Mouse (Mus musculus): ENCODE results near the gene Carnmt1. TPM values are rescaled to one million over a fixed set of nuclear protein-coding genes. Genes with fewer than 3 reads are reported as not detected.
"Not testable (repeated sequence)": the region's sequence is repeated elsewhere in the genome, so short reads cannot be mapped to it uniquely, and the experiment has no call there.

Gene Carnmt1
- polyA plus RNA-seq, 1 experiment: 8.0 TPM

DNA sequence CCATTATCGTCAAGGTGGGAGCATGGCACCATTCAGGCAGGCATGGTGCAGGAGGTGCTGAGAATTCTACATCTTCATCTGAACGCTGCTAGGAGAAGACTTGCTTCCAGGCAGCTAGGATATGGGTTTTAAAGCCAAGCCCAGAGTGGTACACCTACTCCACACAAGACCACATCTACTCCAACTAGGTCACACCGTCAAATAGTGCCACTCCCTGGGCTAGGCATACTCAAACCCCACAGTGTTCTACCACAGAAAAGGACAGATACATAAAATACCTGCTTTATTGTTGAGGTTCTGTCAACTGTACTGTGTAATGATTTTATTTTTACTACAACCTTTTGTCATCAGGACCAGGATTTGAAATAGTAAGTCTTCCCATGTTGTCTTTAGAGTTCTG is 24.6 kb downstream of the Carnmt1 start:
- no peak overlapping the region for H3K27ac ChIP-seq (ENCODE audit: insufficient read depth, low read length)

DNA sequence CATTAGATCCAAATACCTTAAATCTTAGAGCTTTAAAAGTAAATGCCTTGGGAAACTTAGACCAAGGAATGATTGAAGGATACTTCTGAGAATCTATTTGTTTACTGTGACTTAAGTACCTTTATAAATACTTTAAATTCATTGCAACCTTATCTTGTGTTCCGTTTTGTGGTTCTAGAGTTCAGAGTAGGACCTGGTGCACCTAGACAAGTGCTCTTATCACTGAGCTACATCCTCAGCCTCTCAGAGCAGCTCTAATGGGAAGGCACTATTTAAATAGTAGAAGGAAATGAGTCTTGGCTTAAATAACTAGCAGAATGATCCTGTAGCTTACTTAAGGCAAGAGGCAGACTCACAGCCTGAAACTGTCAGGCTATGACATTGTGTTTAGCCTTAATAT is 25.0 kb downstream of the Carnmt1 start:
- H3K27ac ChIP-seq (ENCODE audit: insufficient read depth, low read length): no peak overlapping the region
- no peak overlapping the region for H3K4me3 ChIP-seq (ENCODE audit: insufficient read depth, low read length)
- H3K4me1 ChIP-seq (ENCODE audit: control insufficient read depth, insufficient read depth, low read length): no peaks in the 10 kb centered on the region
- TF ChIP-seq POLR2A (IDR thresholded peaks at IDR 0.05; ENCODE audit: extremely low read depth, insufficient read depth, low read length): no peak
- no peak for TF ChIP-seq CTCF (IDR thresholded peaks at IDR 0.05; ENCODE audit: extremely low read depth, insufficient read depth, low read length)

More for the DNA sequence above, 24.6 kb downstream of the Carnmt1 start:
- H3K4me3 ChIP-seq (ENCODE audit: insufficient read depth, low read length): no peak overlapping the region
- no peaks in the 10 kb centered on the region for H3K4me1 ChIP-seq (ENCODE audit: control insufficient read depth, insufficient read depth, low read length)
- TF ChIP-seq POLR2A (IDR thresholded peaks at IDR 0.05; ENCODE audit: extremely low read depth, insufficient read depth, low read length): no peak
- no peak for TF ChIP-seq CTCF (IDR thresholded peaks at IDR 0.05; ENCODE audit: extremely low read depth, insufficient read depth, low read length)

DNA sequence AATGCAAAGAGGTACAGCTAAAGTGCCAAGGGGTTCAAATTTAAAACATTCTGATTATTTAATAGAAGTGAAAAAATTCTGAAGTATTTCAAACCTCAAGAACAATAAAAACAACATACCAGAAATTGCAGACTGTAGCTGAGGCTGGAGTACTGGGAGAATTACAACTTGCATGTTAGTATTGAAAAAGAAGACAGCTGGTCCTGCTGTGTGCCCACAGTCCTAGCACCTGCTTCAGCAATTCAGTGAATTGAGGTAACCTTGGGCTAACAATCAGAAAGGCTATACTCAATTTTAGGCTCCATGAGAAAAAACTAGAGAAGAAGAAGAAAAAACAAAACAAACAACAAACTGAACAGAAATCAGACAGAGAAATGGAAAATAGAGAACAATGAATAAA is 37.5 kb downstream of the Carnmt1 start:
- H3K27ac ChIP-seq (ENCODE audit: insufficient read depth, low read length): no peak overlapping the region
- no peak overlapping the region for H3K4me3 ChIP-seq (ENCODE audit: insufficient read depth, low read length)
- TF ChIP-seq CTCF (IDR thresholded peaks at IDR 0.05; ENCODE audit: extremely low read depth, insufficient read depth, low read length) (no peak), POLR2A (IDR thresholded peaks at IDR 0.05; ENCODE audit: extremely low read depth, insufficient read depth, low read length) (no peak)
- no peaks in the 10 kb centered on the region for H3K4me1 ChIP-seq (ENCODE audit: control insufficient read depth, insufficient read depth, low read length)

DNA sequence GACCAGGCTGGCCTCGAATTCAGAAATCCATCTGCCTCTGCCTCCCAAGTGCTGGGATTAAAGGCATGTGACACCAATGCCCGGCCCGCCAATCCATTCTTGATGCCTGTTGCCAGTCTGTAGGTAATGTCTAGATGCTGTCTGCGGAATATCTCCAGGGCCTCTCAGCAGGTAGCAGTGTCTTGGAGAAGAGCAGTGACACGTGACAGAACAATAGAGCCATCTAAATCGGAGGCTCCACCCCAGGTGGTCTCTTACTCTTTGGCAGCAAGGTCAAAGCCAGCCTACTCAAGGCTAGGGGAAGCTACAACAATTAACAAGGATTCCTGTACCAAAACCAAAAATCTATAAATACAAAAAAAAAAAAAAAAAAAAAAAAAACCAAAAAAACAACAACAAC is 40.3 kb downstream of the Carnmt1 start:
- Histone ChIP-seq H3K4me1 (ENCODE audit: control insufficient read depth, insufficient read depth, low read length) (no peaks in the 10 kb centered on the region; the same call in 1 of the 2 replicates), H3K4me3 (ENCODE audit: insufficient read depth, low read length) (no peak overlapping the region), H3K27ac (ENCODE audit: insufficient read depth, low read length) (no peak overlapping the region)
- no peak for TF ChIP-seq CTCF (IDR thresholded peaks at IDR 0.05; ENCODE audit: extremely low read depth, insufficient read depth, low read length)
- no peak for TF ChIP-seq POLR2A (IDR thresholded peaks at IDR 0.05; ENCODE audit: extremely low read depth, insufficient read depth, low read length)

DNA sequence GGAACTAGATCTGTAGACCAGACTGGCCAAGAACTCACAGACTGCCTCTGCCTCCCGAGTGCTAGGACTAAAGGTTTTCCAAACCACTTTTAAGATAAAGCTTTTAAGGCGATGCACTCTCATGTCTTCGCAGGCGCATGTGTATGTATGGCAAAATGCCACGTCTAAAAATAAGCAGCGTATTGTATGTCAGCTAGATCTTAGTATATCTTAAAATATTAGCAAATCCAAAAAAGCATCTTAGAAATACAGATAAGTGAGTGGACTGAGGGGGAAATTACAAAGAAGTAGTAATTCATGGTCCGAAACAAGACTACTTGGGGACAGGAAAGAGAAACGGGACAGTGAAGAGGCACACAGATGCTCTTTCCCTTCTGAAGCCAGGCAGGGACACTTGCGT is 41.0 kb downstream of the Carnmt1 start:
- no peak for TF ChIP-seq CTCF (IDR thresholded peaks at IDR 0.05; ENCODE audit: extremely low read depth, insufficient read depth, low read length)
- TF ChIP-seq POLR2A (IDR thresholded peaks at IDR 0.05; ENCODE audit: extremely low read depth, insufficient read depth, low read length): no peak
- no peak overlapping the region for H3K27ac ChIP-seq (ENCODE audit: insufficient read depth, low read length)
- H3K4me3 ChIP-seq (ENCODE audit: insufficient read depth, low read length): no peak overlapping the region
- H3K4me1 ChIP-seq (ENCODE audit: control insufficient read depth, insufficient read depth, low read length): no peaks in the 10 kb centered on the region; the same call in 1 of the 2 replicates

DNA sequence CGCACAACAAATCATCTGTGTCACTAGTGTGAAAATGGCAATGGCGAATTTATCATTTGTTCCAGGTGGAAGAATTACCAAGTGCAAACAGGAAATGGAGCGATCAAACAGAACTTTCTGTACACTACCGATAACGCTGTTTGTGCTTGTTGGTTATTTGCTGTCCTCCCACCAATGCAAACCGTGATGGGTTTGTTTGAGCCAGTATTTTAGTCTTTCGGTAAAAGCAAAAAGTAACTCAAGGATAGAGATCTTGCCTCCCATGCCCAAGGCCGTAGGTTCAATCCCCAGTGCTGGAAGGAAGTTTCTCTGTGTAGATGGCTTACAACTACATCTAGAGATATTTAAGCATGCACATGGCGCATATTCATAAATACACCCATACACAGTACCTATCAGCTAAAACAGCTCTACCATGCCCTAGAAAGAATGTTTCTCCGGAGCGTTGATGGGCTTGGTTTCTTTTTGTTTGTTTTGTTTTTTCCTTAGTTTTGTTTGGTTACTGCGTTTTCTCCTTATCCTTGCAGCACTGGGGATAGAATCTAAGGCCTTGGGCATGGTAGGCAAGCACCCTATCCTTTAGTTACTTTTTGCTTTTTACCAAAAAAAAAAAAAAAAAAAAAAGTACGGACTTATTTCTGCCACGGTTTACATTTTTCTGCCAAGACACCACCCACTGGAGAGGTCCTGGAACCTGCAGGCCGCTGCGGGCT is 41.7 kb downstream of the Carnmt1 start:
- no peaks in the 10 kb centered on the region; the same call in 1 of the 2 replicates for H3K4me1 ChIP-seq (ENCODE audit: control insufficient read depth, insufficient read depth, low read length)
- peak overlapping the region; percentile 67; the same call in 1 of the 2 replicates for H3K27ac ChIP-seq (ENCODE audit: insufficient read depth, low read length)
- TF ChIP-seq POLR2A (IDR thresholded peaks at IDR 0.05; ENCODE audit: extremely low read depth, insufficient read depth, low read length) (no peak), CTCF (IDR thresholded peaks at IDR 0.05; ENCODE audit: extremely low read depth, insufficient read depth, low read length) (no peak)
- peak overlapping the region; percentile 37 for H3K4me3 ChIP-seq (ENCODE audit: insufficient read depth, low read length)

DNA sequence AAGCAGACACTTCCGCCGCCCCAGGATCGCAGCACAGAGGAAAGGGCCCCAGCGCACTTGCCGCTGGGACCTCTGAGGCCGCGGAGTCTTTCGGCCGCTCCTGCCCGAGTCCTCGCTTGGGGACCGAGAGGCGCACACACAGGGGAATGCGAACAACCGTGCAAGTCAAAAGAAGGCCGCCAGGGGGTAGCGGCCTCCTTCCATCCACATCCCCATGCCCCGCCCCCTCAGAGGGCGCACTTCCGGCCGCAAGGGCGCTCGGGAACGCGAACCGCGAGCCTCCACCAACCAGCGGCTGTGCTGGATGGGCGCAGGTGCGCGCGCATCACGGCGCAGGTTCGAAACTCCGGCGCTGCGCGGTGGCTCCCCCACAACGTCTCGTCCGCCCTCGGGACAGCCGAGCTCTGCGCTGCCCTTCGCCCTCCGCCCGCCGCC is 42.3 kb downstream of the Carnmt1 start, which contains the start of gene D030056L22Rik:
D030056L22Rik (plus strand) TSS at position 328 of the 435 bp plus-strand sequence.
- TF ChIP-seq POLR2A (IDR thresholded peaks at IDR 0.05; ENCODE audit: extremely low read depth, insufficient read depth, low read length) (peak; percentile 61), CTCF (IDR thresholded peaks at IDR 0.05; ENCODE audit: extremely low read depth, insufficient read depth, low read length) (peak; percentile 33; the same call in 1 of the 2 replicates)
- H3K4me3 ChIP-seq (ENCODE audit: insufficient read depth, low read length): peak within 1 kb of the TSS; percentile 37
- H3K27ac ChIP-seq (ENCODE audit: insufficient read depth, low read length): peak within 1 kb of the TSS; percentile 67; the same call in 1 of the 2 replicates
- no peaks in the 10 kb centered on the region; the same call in 1 of the 2 replicates for H3K4me1 ChIP-seq (ENCODE audit: control insufficient read depth, insufficient read depth, low read length)

DNA sequence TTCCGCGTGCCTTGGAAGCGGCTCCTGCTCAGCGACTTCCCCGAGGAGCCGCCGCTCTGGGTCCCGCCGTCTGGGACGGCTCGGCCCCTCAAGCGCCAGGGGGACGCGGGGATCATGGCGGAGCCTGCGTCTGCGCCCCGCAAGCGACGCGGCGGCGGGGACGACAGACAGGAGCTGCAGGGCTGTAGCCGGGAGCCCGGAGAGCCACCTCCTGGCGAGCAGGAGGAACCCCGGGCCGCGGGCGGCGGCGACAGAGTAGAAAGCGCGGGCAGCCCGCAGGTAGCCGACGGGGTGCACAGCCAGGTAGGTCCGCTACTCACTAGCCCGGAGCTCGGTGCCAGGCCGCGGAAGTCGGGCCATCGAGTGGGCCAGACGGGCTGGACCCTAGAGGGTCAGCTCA is 42.8 kb downstream of the Carnmt1 start:
- Histone ChIP-seq H3K27ac (ENCODE audit: insufficient read depth, low read length) (peak overlapping the region; percentile 30; the same call in 1 of the 2 replicates), H3K4me3 (ENCODE audit: insufficient read depth, low read length) (peak overlapping the region; percentile 37)
- not testable (repeated sequence) for H3K4me1 ChIP-seq (ENCODE audit: control insufficient read depth, insufficient read depth, low read length)

DNA sequence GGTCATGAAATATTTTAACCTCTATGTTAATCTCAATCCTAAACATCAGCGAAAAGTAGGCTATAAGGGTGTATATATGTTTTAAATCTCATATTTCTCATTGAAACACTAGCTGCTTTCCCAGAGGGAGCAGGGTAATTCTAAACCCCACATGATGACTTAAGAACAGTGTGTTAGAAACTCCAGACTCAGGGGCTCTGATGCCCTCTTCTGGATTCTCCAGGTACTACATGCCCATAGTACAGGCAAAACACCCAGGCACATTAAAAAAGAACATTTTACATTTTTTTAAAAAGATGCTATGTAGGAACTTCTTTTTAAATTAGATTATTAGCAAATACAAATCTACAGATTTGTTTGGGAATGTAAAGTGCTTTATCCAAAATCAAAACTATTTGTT is 45.8 kb downstream of the Carnmt1 start:
- H3K27ac ChIP-seq (ENCODE audit: insufficient read depth, low read length): no peak overlapping the region
- H3K4me3 ChIP-seq (ENCODE audit: insufficient read depth, low read length): no peak overlapping the region
- H3K4me1 ChIP-seq (ENCODE audit: control insufficient read depth, insufficient read depth, low read length): no peaks in the 10 kb centered on the region; the same call in 1 of the 2 replicates
- TF ChIP-seq CTCF (IDR thresholded peaks at IDR 0.05; ENCODE audit: extremely low read depth, insufficient read depth, low read length) (peak; percentile 61), POLR2A (IDR thresholded peaks at IDR 0.05; ENCODE audit: extremely low read depth, insufficient read depth, low read length) (no peak)

DNA sequence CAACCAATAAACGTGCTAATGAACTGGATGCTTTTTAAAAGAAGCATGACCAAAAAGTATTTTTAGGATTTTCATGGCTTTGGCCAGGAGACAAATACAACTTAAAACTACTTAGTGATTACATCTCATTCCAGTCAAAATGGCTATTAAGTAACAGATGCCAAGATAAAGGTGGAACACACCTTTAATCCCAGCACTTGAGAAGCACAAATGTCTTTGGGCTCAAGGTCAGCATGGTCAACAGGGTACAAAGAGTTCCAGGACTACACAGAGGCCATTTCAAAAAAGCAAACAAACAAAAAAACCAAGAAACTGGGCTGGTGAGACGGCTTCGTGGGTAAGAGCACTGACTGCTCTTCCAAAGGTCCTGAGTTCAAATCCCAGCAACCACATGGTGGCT is 49.8 kb downstream of the Carnmt1 start:
- TF ChIP-seq CTCF (IDR thresholded peaks at IDR 0.05; ENCODE audit: extremely low read depth, insufficient read depth, low read length) (no peak), POLR2A (IDR thresholded peaks at IDR 0.05; ENCODE audit: extremely low read depth, insufficient read depth, low read length) (no peak)
- no peak overlapping the region for H3K27ac ChIP-seq (ENCODE audit: insufficient read depth, low read length)
- H3K4me3 ChIP-seq (ENCODE audit: insufficient read depth, low read length): no peak overlapping the region
- H3K4me1 ChIP-seq (ENCODE audit: control insufficient read depth, insufficient read depth, low read length): no peaks in the 10 kb centered on the region

Measured in cortical plate, adult 2 months (tissue).